Mouse (Mus musculus) left cerebral cortex, postnatal 14 days (tissue): ENCODE results near the gene AY074887. TPM values are rescaled to one million over a fixed set of nuclear protein-coding genes. Genes with fewer than 3 reads are reported as not detected.
A peak's percentile ranks its signal among the peaks of the same experiment; 100 is the strongest.

Source experiments
- DNase-seq, 2 experiments: peaks; one replicate each; pipeline ENCODE4 v3.0.0; 2021 to 2022; ENCODE audit warnings: low spot score in 2 of 2, mixed read lengths in 1 of 2
- intact Hi-C: fragments of 180-260 bp; cut with DNase I; formaldehyde crosslinking; loops from one replicate; pipeline ENCODE4 v1.15.1; 2025
- total RNA-seq, 2 experiments: library from RNA; stranded (reverse); gene quantifications; 2 replicates each; pipeline ENCODE4 v1.2.3; 2021

The AY074887 gene
- total RNA-seq, 2 experiments from 2014 or later = not detected

- intact Hi-C loops = loop anchor here (5.0 kb wide), 1 partner anchor 34 kb away; the partner anchor contains the start of genes AY074887 and Psma4
- no peak for DNase-seq
Observed at GRCm38 (mm10) chr9:54918781-54919180, 32.0 kb downstream of the AY074887 start.

- intact Hi-C loops = loop anchor here (5.0 kb wide), 1 partner anchor 34 kb away; the partner anchor contains the start of genes AY074887 and Psma4
- no peak for DNase-seq
Observed at GRCm38 (mm10) chr9:54918191-54918590, 32.6 kb downstream of the AY074887 start.

GRCm38 (mm10) chr9:54917010-54917677 is 33.7 kb downstream of the AY074887 start, which contains the start of gene Hykk:
Gene Hykk, plus strand, starts transcription at chr9:54917283.
- DNase-seq = peak; percentile 85 to 97
- intact Hi-C loops = loop anchor here (5.0 kb wide), 1 partner anchor 35 kb away; the partner anchor contains the start of genes AY074887 and Psma4

- intact Hi-C loops = loop anchor here (5.0 kb wide), 1 partner anchor 36 kb away; the partner anchor contains the start of genes AY074887 and Psma4
- no peak for DNase-seq
Observed at GRCm38 (mm10) chr9:54916401-54916800, 34.4 kb downstream of the AY074887 start.

- no peak for DNase-seq
- intact Hi-C loops = loop anchor here (5.0 kb wide), 1 partner anchor 37 kb away; the partner anchor contains the start of genes AY074887 and Psma4
Observed at GRCm38 (mm10) chr9:54915576-54915975, 35.2 kb downstream of the AY074887 start.

GRCm38 (mm10) chr9:54909446-54909845 is 41.4 kb downstream of the AY074887 start:
- no peak for DNase-seq
- intact Hi-C loops = no loop called here

Other genes with a start within 250 kb of the AY074887 start
- 10 to 100 TPM; 52.9 to 54.3 TPM for gene Wdr61, start 216.5 kb downstream of the AY074887 start, total RNA-seq
- gene Crabp1, start 186.2 kb downstream of the AY074887 start, total RNA-seq = 1 to 10 TPM; 2.5 to 3.2 TPM
- 10 to 100 TPM; 62.3 to 62.9 TPM for gene Ireb2, start 87.2 kb downstream of the AY074887 start, total RNA-seq
- 1 to 10 TPM; 1.3 TPM for gene Hykk, start 33.7 kb downstream of the AY074887 start, total RNA-seq
- 100 to 1,000 TPM; 124 to 135 TPM for gene Psma4, start 208 bp downstream of the AY074887 start, total RNA-seq
- 1 to 10 TPM; 5.2 to 5.8 TPM for gene Chrna5, start 29.9 kb upstream of the AY074887 start, total RNA-seq
- 1 to 10 TPM; 1.8 to 2.0 TPM for gene Chrna3, start 75.6 kb upstream of the AY074887 start, total RNA-seq
- gene Chrnb4, start 97.8 kb upstream of the AY074887 start, total RNA-seq = under 1 TPM in 1 of 2 experiments, not detected in 1; 0.19 TPM
- gene Ube2q2, start 197.9 kb upstream of the AY074887 start, total RNA-seq = 10 to 100 TPM; 51.5 to 52.2 TPM